Mouse (Mus musculus): ENCODE data around the gene Cdkn2aip. TPM values are rescaled to one million over a fixed set of nuclear protein-coding genes. Genes with fewer than 3 reads are reported as not detected.

Gene Cdkn2aip
- polyA plus RNA-seq, 1 experiment: 18.5 TPM

- Histone ChIP-seq H3K4me3 (ENCODE audit: low read depth, low read length) (no peak overlapping the region), H3K36me3 (ENCODE audit: control insufficient read depth, insufficient read depth, low read length) (0 out of 2 replicates have a peak, but pooled peaks cover 3% of the 10 kb centered on the region), H3K27me3 (ENCODE audit: control insufficient read depth, insufficient read depth, low read length) (no peaks in the 10 kb centered on the region; the same call in 1 of the 2 replicates), H3K4me1 (ENCODE audit: control insufficient read depth, insufficient read depth, insufficient read length, low read length) (no peaks in the 10 kb centered on the region), H3K27ac (ENCODE audit: insufficient read depth, low read depth, low read length) (no peak overlapping the region)
- TF ChIP-seq CTCF (IDR thresholded peaks at IDR 0.05; ENCODE audit: extremely low read depth, insufficient read length, insufficient replicate concordance, low read depth, low read length): no peak
- no peak for TF ChIP-seq POLR2A (IDR thresholded peaks at IDR 0.05; ENCODE audit: low read depth, low read length)
- 89% methylated on average over 7 of the region's 7 CpGs for WGBS
Measured at GRCm38 (mm10) chr8:47660394-47660793, 53.3 kb downstream of the Cdkn2aip start.

GRCm38 (mm10) chr8:47659463-47659862 is 54.3 kb downstream of the Cdkn2aip start:
- Histone ChIP-seq H3K27ac (ENCODE audit: insufficient read depth, low read depth, low read length) (no peak overlapping the region), H3K4me1 (ENCODE audit: control insufficient read depth, insufficient read depth, insufficient read length, low read length) (no peaks in the 10 kb centered on the region), H3K4me3 (ENCODE audit: low read depth, low read length) (no peak overlapping the region), H3K36me3 (ENCODE audit: control insufficient read depth, insufficient read depth, low read length) (no peaks in the 10 kb centered on the region), H3K27me3 (ENCODE audit: control insufficient read depth, insufficient read depth, low read length) (no peaks in the 10 kb centered on the region; the same call in 1 of the 2 replicates)
- TF ChIP-seq POLR2A (IDR thresholded peaks at IDR 0.05; ENCODE audit: low read depth, low read length) (no peak), CTCF (IDR thresholded peaks at IDR 0.05; ENCODE audit: extremely low read depth, insufficient read length, insufficient replicate concordance, low read depth, low read length) (no peak)
- 73% methylated on average over 5 of the region's 5 CpGs for WGBS

Other genes with a start within 250 kb of the Cdkn2aip start
- 6.0 and 12.4 TPM in 2 replicates for gene Trappc11, start 180.5 kb downstream of the Cdkn2aip start, polyA plus RNA-seq (2012; rRNA removed)
- 10.7 and 12.6 TPM in 2 replicates for gene Rwdd4a, start 180.3 kb downstream of the Cdkn2aip start, polyA plus RNA-seq (2012; rRNA removed)
- 0.67 and 1.6 TPM in 2 replicates for gene Ing2, start 38.4 kb downstream of the Cdkn2aip start, polyA plus RNA-seq (2012; rRNA removed)
- 0.32 TPM in 1 of 2 replicates, not detected in the other for gene Cldn24, start 108.2 kb upstream of the Cdkn2aip start, polyA plus RNA-seq (2012; rRNA removed)
- 0.43 TPM in 1 of 2 replicates, not detected in the other for gene Cldn22, start 110.5 kb upstream of the Cdkn2aip start, polyA plus RNA-seq (2012; rRNA removed)

Data from small intestine, adult 2 months (tissue).